Mouse (Mus musculus): Measurements from ENCODE around the gene Sult6b1. TPM values are rescaled to one million over a fixed set of nuclear protein-coding genes. Genes with fewer than 3 reads are reported as not detected.

Sult6b1 gene
- total and polyA plus RNA-seq, 2 experiments from 2014 or later = not detected

- no peaks in the 10 kb centered on the region for H3K27me3 ChIP-seq (ENCODE audit: control insufficient read depth, insufficient read depth, low read length)
- H3K27ac ChIP-seq (ENCODE audit: low read depth) = peak within 1 kb of the TSS; percentile 89
- peak; percentile 79 for DNase-seq (ENCODE audit: low spot score)
- under 1% methylated on average over 37 of the region's 37 CpGs for WGBS
- H3K9me3 ChIP-seq (replicated peaks; ENCODE audit: control insufficient read depth, low read length) = no peaks in the 10 kb centered on the region
- peak within 1 kb of the TSS; percentile 76 for H3K9ac ChIP-seq (replicated peaks; ENCODE audit: low read depth, low read length)
- H3K4me3 ChIP-seq (ENCODE audit: low read depth, low read length) = peak within 1 kb of the TSS; percentile 84
- ATAC-seq (ENCODE audit: insufficient read depth, low read depth) = peak; percentile 92
- TF ChIP-seq EP300 (IDR thresholded peaks at IDR 0.05; ENCODE audit: low read depth) (no peak), CTCF (IDR thresholded peaks at IDR 0.05; ENCODE audit: low read depth) (no peak)
- H3K4me1 ChIP-seq (ENCODE audit: control insufficient read depth, insufficient read depth) = peaks cover 9% of the 10 kb centered on the region; the same call in 1 of the 2 replicates
- H3K4me2 ChIP-seq (ENCODE audit: low read depth, low read length) = peak within 1 kb of the TSS; percentile 88
- H3K36me3 ChIP-seq (replicated peaks; ENCODE audit: control insufficient read depth, insufficient read depth, low read length) = peaks cover 25% of the 10 kb centered on the region
These were observed 9.6 kb upstream of the Sult6b1 start, which contains the start of gene Cebpzos for GRCm38 (mm10) chr17:78916369-78916813. Cebpzos (plus strand) TSS chr17:78916500.

GRCm38 (mm10) chr17:78915772-78916171, 9.0 kb upstream of the Sult6b1 start:
- H3K9me3 ChIP-seq (replicated peaks; ENCODE audit: control insufficient read depth, low read length) = no peaks in the 10 kb centered on the region
- no peaks in the 10 kb centered on the region for H3K27me3 ChIP-seq (ENCODE audit: control insufficient read depth, insufficient read depth, low read length)
- DNase-seq (ENCODE audit: low spot score) (no peak), ATAC-seq (ENCODE audit: insufficient read depth, low read depth) (no peak)
- peaks cover 9% of the 10 kb centered on the region; the same call in 1 of the 2 replicates for H3K4me1 ChIP-seq (ENCODE audit: control insufficient read depth, insufficient read depth)
- peak overlapping the region; percentile 84 for H3K4me3 ChIP-seq (ENCODE audit: low read depth, low read length)
- 53% methylated on average over 6 of the region's 6 CpGs for WGBS
- H3K9ac ChIP-seq (replicated peaks; ENCODE audit: low read depth, low read length) = peak overlapping the region; percentile 76
- peak overlapping the region; percentile 89 for H3K27ac ChIP-seq (ENCODE audit: low read depth)
- TF ChIP-seq CTCF (IDR thresholded peaks at IDR 0.05; ENCODE audit: low read depth) (no peak), EP300 (IDR thresholded peaks at IDR 0.05; ENCODE audit: low read depth) (no peak)
- H3K36me3 ChIP-seq (replicated peaks; ENCODE audit: control insufficient read depth, insufficient read depth, low read length) = peaks cover 20% of the 10 kb centered on the region
- peak overlapping the region; percentile 88 for H3K4me2 ChIP-seq (ENCODE audit: low read depth, low read length)

GRCm38 (mm10) chr17:78913921-78914320, 7.1 kb upstream of the Sult6b1 start:
- H3K4me2 ChIP-seq (ENCODE audit: low read depth, low read length) = no peak overlapping the region
- H3K4me1 ChIP-seq (ENCODE audit: control insufficient read depth, insufficient read depth) = peaks cover 9% of the 10 kb centered on the region; the same call in 1 of the 2 replicates
- no peak overlapping the region for H3K9ac ChIP-seq (replicated peaks; ENCODE audit: low read depth, low read length)
- WGBS = 71% methylated on average over 3 of the region's 3 CpGs
- no peaks in the 10 kb centered on the region for H3K27me3 ChIP-seq (ENCODE audit: control insufficient read depth, insufficient read depth, low read length)
- DNase-seq (ENCODE audit: low spot score) (no peak), ATAC-seq (ENCODE audit: insufficient read depth, low read depth) (no peak)
- no peak overlapping the region for H3K4me3 ChIP-seq (ENCODE audit: low read depth, low read length)
- no peak for TF ChIP-seq EP300 (IDR thresholded peaks at IDR 0.05; ENCODE audit: low read depth)
- TF ChIP-seq CTCF (IDR thresholded peaks at IDR 0.05; ENCODE audit: low read depth) = no peak
- no peaks in the 10 kb centered on the region for H3K9me3 ChIP-seq (replicated peaks; ENCODE audit: control insufficient read depth, low read length)
- H3K27ac ChIP-seq (ENCODE audit: low read depth) = no peak overlapping the region
- H3K36me3 ChIP-seq (replicated peaks; ENCODE audit: control insufficient read depth, insufficient read depth, low read length) = 0 out of 2 replicates have a peak, but pooled peaks cover 5% of the 10 kb centered on the region

- ATAC-seq (ENCODE audit: insufficient read depth, low read depth) = no peak
- 18% methylated on average over 6 of the region's 6 CpGs for WGBS
- no peaks in the 10 kb centered on the region for H3K27me3 ChIP-seq (ENCODE audit: control insufficient read depth, insufficient read depth, low read length)
- H3K36me3 ChIP-seq (replicated peaks; ENCODE audit: control insufficient read depth, insufficient read depth, low read length) = no peaks in the 10 kb centered on the region
- H3K27ac ChIP-seq (ENCODE audit: low read depth) = no peak overlapping the region
- H3K4me1 ChIP-seq (ENCODE audit: control insufficient read depth, insufficient read depth) = peaks cover 9% of the 10 kb centered on the region; the same call in 1 of the 2 replicates
- peak overlapping the region; percentile 49 for H3K4me2 ChIP-seq (ENCODE audit: low read depth, low read length)
- DNase-seq (ENCODE audit: low spot score) = peak; percentile 43
- TF ChIP-seq CTCF (IDR thresholded peaks at IDR 0.05; ENCODE audit: low read depth) (no peak), EP300 (IDR thresholded peaks at IDR 0.05; ENCODE audit: low read depth) (no peak)
- H3K9ac ChIP-seq (replicated peaks; ENCODE audit: low read depth, low read length) = no peak overlapping the region
- H3K4me3 ChIP-seq (ENCODE audit: low read depth, low read length) = peak overlapping the region; percentile 36
- no peaks in the 10 kb centered on the region for H3K9me3 ChIP-seq (replicated peaks; ENCODE audit: control insufficient read depth, low read length)
These were observed 6.1 kb upstream of the Sult6b1 start for GRCm38 (mm10) chr17:78912861-78913281.

GRCm38 (mm10) chr17:78909374-78909773, 2.6 kb upstream of the Sult6b1 start:
- ATAC-seq (ENCODE audit: insufficient read depth, low read depth) = no peak
- Histone ChIP-seq H3K36me3 (replicated peaks; ENCODE audit: control insufficient read depth, insufficient read depth, low read length) (no peaks in the 10 kb centered on the region), H3K9ac (replicated peaks; ENCODE audit: low read depth, low read length) (no peak overlapping the region), H3K4me2 (ENCODE audit: low read depth, low read length) (no peak overlapping the region), H3K9me3 (replicated peaks; ENCODE audit: control insufficient read depth, low read length) (no peaks in the 10 kb centered on the region), H3K4me3 (ENCODE audit: low read depth, low read length) (no peak overlapping the region), H3K27me3 (ENCODE audit: control insufficient read depth, insufficient read depth, low read length) (no peaks in the 10 kb centered on the region), H3K27ac (ENCODE audit: low read depth) (no peak overlapping the region), H3K4me1 (ENCODE audit: control insufficient read depth, insufficient read depth) (no peaks in the 10 kb centered on the region)
- 73% methylated on average over 2 of the region's 2 CpGs for WGBS
- TF ChIP-seq EP300 (IDR thresholded peaks at IDR 0.05; ENCODE audit: low read depth) (no peak), CTCF (IDR thresholded peaks at IDR 0.05; ENCODE audit: low read depth) (no peak)
- DNase-seq (ENCODE audit: low spot score) = no peak

GRCm38 (mm10) chr17:78903158-78903557, 3.6 kb downstream of the Sult6b1 start:
- 64% methylated on average over 2 of the region's 2 CpGs for WGBS
- Histone ChIP-seq H3K27ac (ENCODE audit: low read depth) (no peak overlapping the region), H3K36me3 (replicated peaks; ENCODE audit: control insufficient read depth, insufficient read depth, low read length) (no peaks in the 10 kb centered on the region), H3K9me3 (replicated peaks; ENCODE audit: control insufficient read depth, low read length) (no peaks in the 10 kb centered on the region; the same call in 1 of the 2 replicates), H3K4me3 (ENCODE audit: low read depth, low read length) (no peak overlapping the region), H3K27me3 (ENCODE audit: control insufficient read depth, insufficient read depth, low read length) (no peaks in the 10 kb centered on the region), H3K9ac (replicated peaks; ENCODE audit: low read depth, low read length) (no peak overlapping the region), H3K4me2 (ENCODE audit: low read depth, low read length) (no peak overlapping the region), H3K4me1 (ENCODE audit: control insufficient read depth, insufficient read depth) (no peaks in the 10 kb centered on the region)
- ATAC-seq (ENCODE audit: insufficient read depth, low read depth) (no peak), DNase-seq (ENCODE audit: low spot score) (no peak)
- no peak for TF ChIP-seq EP300 (IDR thresholded peaks at IDR 0.05; ENCODE audit: low read depth)
- TF ChIP-seq CTCF (IDR thresholded peaks at IDR 0.05; ENCODE audit: low read depth) = no peak

Data from heart, postnatal 0 days (tissue).